Mouse (Mus musculus): ENCODE results near the gene Sptssa. TPM values are rescaled to one million over a fixed set of nuclear protein-coding genes. Genes with fewer than 3 reads are reported as not detected.

Sptssa gene
- polyA plus RNA-seq (2015; fragmentation: Nextera tagmentation; extraction: Ambion mirVana), result 186 and 188 TPM in 2 replicates

- H3K4me2 ChIP-seq, result peak within 1 kb of the TSS; percentile 67
- no peaks in the 10 kb centered on the region for H3K36me3 ChIP-seq
- peak within 1 kb of the TSS; percentile 66 for H3K4me3 ChIP-seq
- peaks cover 34% of the 10 kb centered on the region for H3K4me1 ChIP-seq (replicated peaks)
- H3K27ac ChIP-seq (replicated peaks), result peak within 1 kb of the TSS; percentile 85
- no peaks in the 10 kb centered on the region for H3K9me3 ChIP-seq
- ATAC-seq (ENCODE audit: low FRiP score, low read depth), result peak; percentile 100
- H3K27me3 ChIP-seq, result no peaks in the 10 kb centered on the region
- 7% methylated on average over 53 of the region's 53 CpGs for whole genome bisulfite sequencing
- peak within 1 kb of the TSS; percentile 80 for H3K9ac ChIP-seq
Measured at GRCm38 (mm10) chr12:54656396-54657171, at the start of gene Sptssa. TSS of gene Sptssa (minus strand) at chr12:54656573.

- no peak for ATAC-seq (ENCODE audit: low FRiP score, low read depth)
- no peak overlapping the region for H3K4me3 ChIP-seq
Measured at GRCm38 (mm10) chr12:54699394-54699793, 43.0 kb upstream of the Sptssa start.

GRCm38 (mm10) chr12:54697791-54698250 lies 41.4 kb upstream of the Sptssa start:
- no peak for ATAC-seq (ENCODE audit: low FRiP score, low read depth)
- peak overlapping the region; percentile 55 for H3K27ac ChIP-seq (replicated peaks)

More at GRCm38 (mm10) chr12:54699394-54699793, 43.0 kb upstream of the Sptssa start:
- Histone ChIP-seq H3K4me2 (no peak overlapping the region), H3K27ac (replicated peaks) (no peak overlapping the region), H3K27me3 (no peaks in the 10 kb centered on the region), H3K9ac (no peak overlapping the region), H3K36me3 (no peaks in the 10 kb centered on the region), H3K4me1 (replicated peaks) (peaks cover 9% of the 10 kb centered on the region), H3K9me3 (no peaks in the 10 kb centered on the region)
- 76% methylated on average over 7 of the region's 7 CpGs for WGBS

GRCm38 (mm10) chr12:54697003-54697597 lies 40.7 kb upstream of the Sptssa start:
- no peak; the same call in 1 of the 2 replicates for ATAC-seq (ENCODE audit: low FRiP score, low read depth)
- WGBS, result 17% methylated on average over 7 of the region's 7 CpGs

More at GRCm38 (mm10) chr12:54697791-54698250, 41.4 kb upstream of the Sptssa start:
- Histone ChIP-seq H3K4me2 (no peak overlapping the region), H3K9ac (no peak overlapping the region), H3K9me3 (no peaks in the 10 kb centered on the region), H3K27me3 (no peaks in the 10 kb centered on the region), H3K4me1 (replicated peaks) (peaks cover 18% of the 10 kb centered on the region), H3K4me3 (no peak overlapping the region), H3K36me3 (no peaks in the 10 kb centered on the region)
- WGBS, result 54% methylated on average over 6 of the region's 6 CpGs

GRCm38 (mm10) chr12:54696242-54697002 lies 40.0 kb upstream of the Sptssa start:
- H3K9me3 ChIP-seq, result no peaks in the 10 kb centered on the region
- no peaks in the 10 kb centered on the region; the same call in 1 of the 2 replicates for H3K36me3 ChIP-seq
- peak overlapping the region; percentile 93 for H3K9ac ChIP-seq
- ATAC-seq (ENCODE audit: low FRiP score, low read depth), result peak; percentile 91
- H3K27ac ChIP-seq (replicated peaks), result peak overlapping the region; percentile 98
- peaks cover 21% of the 10 kb centered on the region for H3K4me1 ChIP-seq (replicated peaks)
- H3K27me3 ChIP-seq, result no peaks in the 10 kb centered on the region
- H3K4me3 ChIP-seq, result peak overlapping the region; percentile 94
- H3K4me2 ChIP-seq, result peak overlapping the region; percentile 87
- WGBS, result under 1% methylated on average over 32 of the region's 32 CpGs

More at GRCm38 (mm10) chr12:54697003-54697597, 40.7 kb upstream of the Sptssa start:
- H3K9ac ChIP-seq, result no peak overlapping the region
- H3K4me1 ChIP-seq (replicated peaks), result peaks cover 21% of the 10 kb centered on the region
- no peaks in the 10 kb centered on the region; the same call in 1 of the 2 replicates for H3K36me3 ChIP-seq
- peak overlapping the region; percentile 55 for H3K27ac ChIP-seq (replicated peaks)
- no peaks in the 10 kb centered on the region for H3K27me3 ChIP-seq
- no peak overlapping the region for H3K4me2 ChIP-seq
- H3K4me3 ChIP-seq, result no peak overlapping the region
- no peaks in the 10 kb centered on the region for H3K9me3 ChIP-seq

GRCm38 (mm10) chr12:54695511-54696241 lies 39.3 kb upstream of the Sptssa start, which contains the start of gene Eapp:
TSS of gene Eapp (minus strand) at chr12:54695897.
- no peaks in the 10 kb centered on the region for H3K9me3 ChIP-seq
- peak within 1 kb of the TSS; percentile 94 for H3K4me3 ChIP-seq
- WGBS, result under 1% methylated on average over 57 of the region's 57 CpGs
- ATAC-seq (ENCODE audit: low FRiP score, low read depth), result peak; percentile 92
- peak within 1 kb of the TSS; percentile 93 for H3K9ac ChIP-seq
- H3K27me3 ChIP-seq, result no peaks in the 10 kb centered on the region
- H3K27ac ChIP-seq (replicated peaks), result peak within 1 kb of the TSS; percentile 98
- H3K4me2 ChIP-seq, result peak within 1 kb of the TSS; percentile 87
- peaks cover 21% of the 10 kb centered on the region for H3K4me1 ChIP-seq (replicated peaks)
- H3K36me3 ChIP-seq, result peaks cover 2% of the 10 kb centered on the region

GRCm38 (mm10) chr12:54694847-54695510 lies 38.6 kb upstream of the Sptssa start:
- H3K36me3 ChIP-seq, result peaks cover 7% of the 10 kb centered on the region
- peak overlapping the region; percentile 94 for H3K4me3 ChIP-seq
- WGBS, result 38% methylated on average over 12 of the region's 12 CpGs
- H3K4me1 ChIP-seq (replicated peaks), result peaks cover 21% of the 10 kb centered on the region
- H3K9ac ChIP-seq, result peak overlapping the region; percentile 93
- peak overlapping the region; percentile 98 for H3K27ac ChIP-seq (replicated peaks)
- ATAC-seq (ENCODE audit: low FRiP score, low read depth), result no peak
- no peaks in the 10 kb centered on the region for H3K9me3 ChIP-seq
- peak overlapping the region; percentile 87 for H3K4me2 ChIP-seq
- H3K27me3 ChIP-seq, result no peaks in the 10 kb centered on the region

GRCm38 (mm10) chr12:54689082-54689481 lies 32.7 kb upstream of the Sptssa start:
- Histone ChIP-seq H3K4me1 (replicated peaks) (0 out of 2 replicates have a peak, but pooled peaks cover 10% of the 10 kb centered on the region), H3K4me2 (no peak overlapping the region), H3K9ac (no peak overlapping the region), H3K36me3 (peaks cover 55% of the 10 kb centered on the region), H3K4me3 (no peak overlapping the region), H3K27me3 (no peaks in the 10 kb centered on the region), H3K27ac (replicated peaks) (no peak overlapping the region), H3K9me3 (no peaks in the 10 kb centered on the region)
- ATAC-seq (ENCODE audit: low FRiP score, low read depth), result no peak
- 96% methylated on average over 5 of the region's 5 CpGs for WGBS

GRCm38 (mm10) chr12:54683182-54683581 lies 26.8 kb upstream of the Sptssa start:
- H3K4me1 ChIP-seq (replicated peaks), result no peaks in the 10 kb centered on the region
- no peak overlapping the region for H3K27ac ChIP-seq (replicated peaks)
- no peaks in the 10 kb centered on the region for H3K9me3 ChIP-seq
- no peak overlapping the region for H3K9ac ChIP-seq
- no peaks in the 10 kb centered on the region for H3K27me3 ChIP-seq
- H3K4me2 ChIP-seq, result no peak overlapping the region
- H3K36me3 ChIP-seq, result peaks cover 36% of the 10 kb centered on the region
- 24% methylated on average over 1 of the region's 1 CpGs for WGBS
- ATAC-seq (ENCODE audit: low FRiP score, low read depth), result no peak
- H3K4me3 ChIP-seq, result no peak overlapping the region

GRCm38 (mm10) chr12:54676709-54677108 lies 20.3 kb upstream of the Sptssa start:
- peaks cover 50% of the 10 kb centered on the region for H3K36me3 ChIP-seq
- no peaks in the 10 kb centered on the region for H3K27me3 ChIP-seq
- no peak overlapping the region for H3K9ac ChIP-seq
- WGBS, result 96% methylated on average over 9 of the region's 9 CpGs
- H3K27ac ChIP-seq (replicated peaks), result no peak overlapping the region
- H3K4me3 ChIP-seq, result no peak overlapping the region
- no peak overlapping the region for H3K4me2 ChIP-seq
- H3K4me1 ChIP-seq (replicated peaks), result no peaks in the 10 kb centered on the region
- ATAC-seq (ENCODE audit: low FRiP score, low read depth), result no peak
- H3K9me3 ChIP-seq, result no peaks in the 10 kb centered on the region

- Histone ChIP-seq H3K27ac (replicated peaks) (no peak overlapping the region), H3K36me3 (peaks cover 52% of the 10 kb centered on the region), H3K9ac (no peak overlapping the region), H3K4me1 (replicated peaks) (no peaks in the 10 kb centered on the region), H3K4me3 (no peak overlapping the region), H3K9me3 (no peaks in the 10 kb centered on the region), H3K27me3 (no peaks in the 10 kb centered on the region), H3K4me2 (no peak overlapping the region)
- ATAC-seq (ENCODE audit: low FRiP score, low read depth), result no peak
- 93% methylated on average over 4 of the region's 4 CpGs for WGBS
Measured at GRCm38 (mm10) chr12:54675396-54675795, 19.0 kb upstream of the Sptssa start.
